9 mouse cellular contexts compared by ENCODE assay signal in genomic region chr17:35218516-35219193, GRCm38 (mm10). TPM values are rescaled to one million over a fixed set of nuclear protein-coding genes. Genes with fewer than 3 reads are reported as not detected.
DNase-seq lines count a peak whose midpoint lies in the region; ATAC-seq and TF ChIP-seq lines count a peak whose summit lies in the region.
"Had no signal": no experiment of that assay in that cellular context is flagged by ENCODE, and none has a peak within 500 bp of the region (broad histone marks: within the 10 kb centered on the region; RNA-seq: fewer than 3 reads in every experiment).

No protein-coding gene starts in this region.

- H3K79me2 ChIP-seq in CH12.LX (replicated peaks; ENCODE audit: control insufficient read depth, extremely low read depth, insufficient read depth, poor library complexity, severe bottlenecking): no peaks in the 10 kb centered on the region

- TF ChIP-seq POLR2A in CH12.LX (IDR thresholded peaks at IDR 0.05; ENCODE audit: low read depth, low read length): no peak
- TF ChIP-seq POLR2A in bone marrow macrophage, adult 2 months (IDR thresholded peaks at IDR 0.05; ENCODE audit: borderline replicate concordance, low read depth, low read length): no peak
- TF ChIP-seq POLR2A in kidney, adult 2 months (IDR thresholded peaks at IDR 0.05; ENCODE audit: low read depth, low read length): no peak

- H3K36me3 ChIP-seq in CH12.LX (replicated peaks in 1 of 2; ENCODE audit: control insufficient read depth in 1 of 2, insufficient read depth in 1 of 2, low read length in 1 of 2): peaks cover 23 to 32% of the 10 kb centered on the region in 2 experiments
- no peaks in the 10 kb centered on the region; the same call in 1 of the 2 replicates for H3K36me3 ChIP-seq in kidney, adult 2 months (ENCODE audit: control insufficient read depth, insufficient read depth, low read length)
- peaks cover 37% of the 10 kb centered on the region for H3K36me3 ChIP-seq in midbrain, embryonic 13.5 days
- H3K36me3 ChIP-seq in forebrain, embryonic 13.5 days (ENCODE audit: poor library complexity, severe bottlenecking): peaks cover 37% of the 10 kb centered on the region

- H3K4me2 ChIP-seq in CH12.LX (ENCODE audit: insufficient read depth, low read depth, poor library complexity, severe bottlenecking): peak overlapping the region; percentile 87
- no peak overlapping the region for H3K4me2 ChIP-seq in midbrain, embryonic 13.5 days (replicated peaks)
- H3K4me2 ChIP-seq in forebrain, embryonic 13.5 days: no peak overlapping the region
- H3K4me2 ChIP-seq: limb, embryonic 12.5 days had no signal

- DNase-seq in CH12.LX (ENCODE audit: extremely low read depth): peak; percentile 83
- peak; percentile 64 for DNase-seq in kidney, adult 2 months
- peak; percentile 67 for DNase-seq in lung, postnatal 36 days
- no peak for DNase-seq in layer of hippocampus, postnatal 14 days (ENCODE audit: low spot score in 2 of 2)
- DNase-seq: cerebellum, adult 11 months had no signal

- H3K27me3 ChIP-seq in CH12.LX (replicated peaks): no peaks in the 10 kb centered on the region
- H3K27me3 ChIP-seq in kidney, adult 2 months (replicated peaks; ENCODE audit: control insufficient read depth, insufficient read depth, low read length): no peaks in the 10 kb centered on the region
- H3K27me3 ChIP-seq in midbrain, embryonic 13.5 days: no peaks in the 10 kb centered on the region
- no peaks in the 10 kb centered on the region for H3K27me3 ChIP-seq in forebrain, embryonic 13.5 days
- H3K27me3 ChIP-seq: limb, embryonic 12.5 days had no signal

- H3K4me1 ChIP-seq in CH12.LX (ENCODE audit: control insufficient read depth in 1 of 2, insufficient read depth in 2 of 2): peaks cover 33 to 80% of the 10 kb centered on the region in 2 experiments
- H3K4me1 ChIP-seq in bone marrow macrophage, adult 2 months (ENCODE audit: control insufficient read depth, insufficient read depth, low read length): peaks cover 68% of the 10 kb centered on the region
- H3K4me1 ChIP-seq in kidney, adult 2 months (ENCODE audit: control insufficient read depth, insufficient read depth, low read length): peaks cover 2% of the 10 kb centered on the region; the same call in 1 of the 2 replicates
- H3K4me1 ChIP-seq in midbrain, embryonic 13.5 days (replicated peaks): no peaks in the 10 kb centered on the region
- H3K4me1 ChIP-seq in forebrain, embryonic 13.5 days: no peaks in the 10 kb centered on the region
- H3K4me1 ChIP-seq: limb, embryonic 12.5 days had no signal

- no peaks in the 10 kb centered on the region for H3K9me3 ChIP-seq in CH12.LX (replicated peaks; ENCODE audit: low read length)
- H3K9me3 ChIP-seq in midbrain, embryonic 13.5 days: no peaks in the 10 kb centered on the region
- no peaks in the 10 kb centered on the region for H3K9me3 ChIP-seq in forebrain, embryonic 13.5 days (replicated peaks)
- H3K9me3 ChIP-seq: limb, embryonic 12.5 days had no signal

- peak overlapping the region; percentile 41; the same call in 1 of the 2 replicates for H3K9ac ChIP-seq in CH12.LX (ENCODE audit: insufficient read depth, low read depth)
- no peak overlapping the region for H3K9ac ChIP-seq in midbrain, embryonic 13.5 days (replicated peaks)
- no peak overlapping the region for H3K9ac ChIP-seq in forebrain, embryonic 13.5 days
- H3K9ac ChIP-seq: limb, embryonic 12.5 days had no signal

- ATAC-seq in midbrain, embryonic 13.5 days: no peak
- ATAC-seq in forebrain, embryonic 13.5 days: no peak

- dilution Hi-C loops in CH12.LX (cut with MboI; ENCODE audit: extremely low pct_ligation_motif_present, extremely low pct_unique_long_range_greater_than_20kb, low sequenced_read_pairs): no loop called here

- H3K27ac ChIP-seq in CH12.LX (ENCODE audit: insufficient read depth, low read depth): peak overlapping the region; percentile 92
- peak overlapping the region; percentile 90 for H3K27ac ChIP-seq in bone marrow macrophage, adult 2 months (ENCODE audit: insufficient read depth, low read depth, low read length)
- peak overlapping the region; percentile 67 for H3K27ac ChIP-seq in kidney, adult 2 months (ENCODE audit: insufficient read depth, low read depth, low read length)
- H3K27ac ChIP-seq in midbrain, embryonic 13.5 days: no peak overlapping the region
- H3K27ac ChIP-seq in forebrain, embryonic 13.5 days: no peak overlapping the region
- H3K27ac ChIP-seq: limb, embryonic 12.5 days had no signal

- in situ Hi-C loops in CH12.LX (cut with MboI; ENCODE audit: low pct_ligation_motif_present, low pct_unique_long_range_greater_than_20kb, low sequenced_read_pairs): no loop called here

- TF ChIP-seq RAD21 in CH12.LX (IDR thresholded peaks at IDR 0.05; ENCODE audit: low read depth, low read length): no peak

- peak; percentile 56 for TF ChIP-seq EP300 in CH12.LX (IDR thresholded peaks at IDR 0.05; ENCODE audit: low read length)

- 72% methylated on average over 18 of the region's 18 CpGs for WGBS in kidney, adult 2 months
- WGBS in midbrain, embryonic 13.5 days: 89% methylated on average over 18 of the region's 18 CpGs
- WGBS in forebrain, embryonic 13.5 days: 84% methylated on average over 18 of the region's 18 CpGs

- peak overlapping the region in 1 of 3 experiments; percentile 19 for H3K4me3 ChIP-seq in CH12.LX (replicated peaks in 1 of 3; ENCODE audit: low read depth in 2 of 3, low read length in 2 of 3, poor library complexity in 1 of 3)
- H3K4me3 ChIP-seq in bone marrow macrophage, adult 2 months (ENCODE audit: insufficient read depth, low read length): peak overlapping the region; percentile 43
- H3K4me3 ChIP-seq in kidney, adult 2 months (ENCODE audit: insufficient read depth, low read depth, low read length): no peak overlapping the region
- H3K4me3 ChIP-seq in midbrain, embryonic 13.5 days (replicated peaks): no peak overlapping the region
- H3K4me3 ChIP-seq in forebrain, embryonic 13.5 days: no peak overlapping the region
- H3K4me3 ChIP-seq: limb, embryonic 12.5 days had no signal

- TF ChIP-seq CTCF in CH12.LX (conservative IDR thresholded peaks at IDR 0.05 in 1 of 2, IDR thresholded peaks at IDR 0.05 in 1 of 2; ENCODE audit: low read depth in 2 of 2, low read length in 2 of 2): no peak
- no peak for TF ChIP-seq CTCF in bone marrow macrophage, adult 2 months (IDR thresholded peaks at IDR 0.05; ENCODE audit: low read depth, low read length)
- no peak for TF ChIP-seq CTCF in kidney, adult 2 months (conservative IDR thresholded peaks at IDR 0.05; ENCODE audit: insufficient read depth, insufficient read length, low read depth, low read length)

TF ChIP-seq in CH12.LX, 34 proteins besides CTCF, POLR2A, EP300 and RAD21 (continues in another document):
- no peak; the same call in 1 of the 2 replicates for TF ChIP-seq SIN3A (IDR thresholded peaks at IDR 0.05; ENCODE audit: low read length)

RNA-seq across cellular contexts. Expression of gene Gm16181, which starts 2.0 kb away (rescaled TPM):
- total RNA-seq in CH12.LX (2012; rRNA removed) (not detected in 2 replicates), CH12.LX (2014; rRNA removed) (not detected in 2 replicates)
- not detected in 2 replicates for polyA plus RNA-seq in CH12.LX (2012; ENCODE audit: insufficient read length, low read depth)
- polyA plus RNA-seq in bone marrow macrophage, adult 2 months (2012; ENCODE audit: insufficient read depth, insufficient read length, missing spikeins): not detected in 2 replicates
- not detected in 2 replicates for polyA plus RNA-seq in kidney, adult 2 months (2012; rRNA removed)
- total RNA-seq in layer of hippocampus, postnatal 14 days (2021): not detected
- 0.57 and 0.79 TPM in 2 replicates for polyA plus RNA-seq in midbrain, embryonic 13.5 days (2015; fragmentation: Nextera tagmentation; extraction: Ambion mirVana)
- polyA plus RNA-seq in forebrain, embryonic 13.5 days (2015; fragmentation: Nextera tagmentation; extraction: Ambion mirVana): 0.37 and 0.59 TPM in 2 replicates

RNA-seq across cellular contexts. Expression of gene Lta, which starts 13.5 kb away (rescaled TPM):
- 8.9 and 13.4 TPM in 2 replicates for total RNA-seq in CH12.LX (2012; rRNA removed)
- 18.9 and 19.6 TPM in 2 replicates for total RNA-seq in CH12.LX (2014; rRNA removed)
- 50.4 and 53.0 TPM in 2 replicates for polyA plus RNA-seq in CH12.LX (2012; ENCODE audit: insufficient read length, low read depth)
- polyA plus RNA-seq in bone marrow macrophage, adult 2 months (2012; ENCODE audit: insufficient read depth, insufficient read length, missing spikeins): not detected in 2 replicates
- polyA plus RNA-seq in kidney, adult 2 months (2012; rRNA removed): 0.08 and 1.1 TPM in 2 replicates
- 1 to 10 TPM in 1 of 2 experiments, under 1 TPM in 1; 0.62 to 1.1 TPM for total RNA-seq in layer of hippocampus, postnatal 14 days (2021)
- polyA plus RNA-seq in midbrain, embryonic 13.5 days (2015; fragmentation: Nextera tagmentation; extraction: Ambion mirVana): 0.11 and 0.23 TPM in 2 replicates
- polyA plus RNA-seq in forebrain, embryonic 13.5 days (2015; fragmentation: Nextera tagmentation; extraction: Ambion mirVana): 0.16 TPM in 1 of 2 replicates, not detected in the other
- polyA plus RNA-seq: limb, embryonic 12.5 days had no signal

RNA-seq across cellular contexts. Expression of gene Atp6v1g2, which starts 14.8 kb away (rescaled TPM):
- total RNA-seq in CH12.LX (2012; rRNA removed): 0.76 and 0.88 TPM in 2 replicates
- total RNA-seq in CH12.LX (2014; rRNA removed): 0.23 and 0.27 TPM in 2 replicates
- polyA plus RNA-seq in CH12.LX (2012; ENCODE audit: insufficient read length, low read depth): 1.4 and 2.0 TPM in 2 replicates
- 11.2 and 15.1 TPM in 2 replicates for polyA plus RNA-seq in bone marrow macrophage, adult 2 months (2012; ENCODE audit: insufficient read depth, insufficient read length, missing spikeins)
- polyA plus RNA-seq in kidney, adult 2 months (2012; rRNA removed): 6.6 and 6.7 TPM in 2 replicates
- total RNA-seq in layer of hippocampus, postnatal 14 days (2021): 100 to 1,000 TPM; 485 to 488 TPM
- 41.6 and 43.0 TPM in 2 replicates for polyA plus RNA-seq in midbrain, embryonic 13.5 days (2015; fragmentation: Nextera tagmentation; extraction: Ambion mirVana)
- polyA plus RNA-seq in forebrain, embryonic 13.5 days (2015; fragmentation: Nextera tagmentation; extraction: Ambion mirVana): 20.8 and 24.3 TPM in 2 replicates

RNA-seq across cellular contexts. Expression of gene Tnf, which starts 16.8 kb away (rescaled TPM):
- total RNA-seq in CH12.LX (2012; rRNA removed) (18.8 and 28.0 TPM in 2 replicates), CH12.LX (2014; rRNA removed) (19.0 and 20.8 TPM in 2 replicates)
- 25.2 and 28.3 TPM in 2 replicates for polyA plus RNA-seq in CH12.LX (2012; ENCODE audit: insufficient read length, low read depth)
- 11.9 and 12.8 TPM in 2 replicates for polyA plus RNA-seq in bone marrow macrophage, adult 2 months (2012; ENCODE audit: insufficient read depth, insufficient read length, missing spikeins)
- 0.64 and 0.94 TPM in 2 replicates for polyA plus RNA-seq in kidney, adult 2 months (2012; rRNA removed)
- under 1 TPM in 1 of 2 experiments, not detected in 1; 0.31 TPM for total RNA-seq in layer of hippocampus, postnatal 14 days (2021)
- polyA plus RNA-seq in midbrain, embryonic 13.5 days (2015; fragmentation: Nextera tagmentation; extraction: Ambion mirVana): not detected in 2 replicates
- polyA plus RNA-seq in forebrain, embryonic 13.5 days (2015; fragmentation: Nextera tagmentation; extraction: Ambion mirVana): not detected in 2 replicates
- polyA plus RNA-seq: limb, embryonic 12.5 days had no signal

RNA-seq across cellular contexts. Expression of gene Nfkbil1, which starts 16.9 kb away (rescaled TPM):
- 16.7 and 22.0 TPM in 2 replicates for total RNA-seq in CH12.LX (2012; rRNA removed)
- total RNA-seq in CH12.LX (2014; rRNA removed): 15.2 TPM in 2 replicates
- polyA plus RNA-seq in CH12.LX (2012; ENCODE audit: insufficient read length, low read depth): 25.9 and 31.6 TPM in 2 replicates
- 15.5 and 15.7 TPM in 2 replicates for polyA plus RNA-seq in bone marrow macrophage, adult 2 months (2012; ENCODE audit: insufficient read depth, insufficient read length, missing spikeins)
- 11.5 and 11.7 TPM in 2 replicates for polyA plus RNA-seq in kidney, adult 2 months (2012; rRNA removed)
- 10 to 100 TPM; 13.2 to 14.5 TPM for total RNA-seq in layer of hippocampus, postnatal 14 days (2021)
- 8.3 and 11.0 TPM in 2 replicates for polyA plus RNA-seq in midbrain, embryonic 13.5 days (2015; fragmentation: Nextera tagmentation; extraction: Ambion mirVana)
- polyA plus RNA-seq in forebrain, embryonic 13.5 days (2015; fragmentation: Nextera tagmentation; extraction: Ambion mirVana): 10.5 and 11.2 TPM in 2 replicates

Comparison
In these comparisons a context has a peak if more than half of its experiments do, and no peak if none do; other contexts are left out.
1. DNase-seq: peak in CH12.LX (single experiment), kidney, adult 2 months (single experiment) and lung, postnatal 36 days (single experiment); none in layer of hippocampus, postnatal 14 days (0 of 2).
2. H3K27ac ChIP-seq: peak in CH12.LX (single experiment), bone marrow macrophage, adult 2 months (single experiment) and kidney, adult 2 months (single experiment); none in midbrain, embryonic 13.5 days (single experiment) and forebrain, embryonic 13.5 days (single experiment).
3. RNA of gene Lta, which starts 13.5 kb away (polyA plus RNA-seq): 50.4 to 53.0 TPM in CH12.LX; 0.08 to 1.1 TPM in kidney, adult 2 months, 0.11 to 0.23 TPM in midbrain, embryonic 13.5 days, not detected in bone marrow macrophage, adult 2 months and 0.16 TPM in forebrain, embryonic 13.5 days; every median in the first group is over 10 times any median in the second.